Mouse (Mus musculus) cerebellum, adult 11-12 months (tissue): ENCODE data around the gene Mylpf.

Source experiments
- DNase-seq: peaks from one replicate; pipeline ENCODE4 v3.0.0; 2022

Mylpf gene

DNA sequence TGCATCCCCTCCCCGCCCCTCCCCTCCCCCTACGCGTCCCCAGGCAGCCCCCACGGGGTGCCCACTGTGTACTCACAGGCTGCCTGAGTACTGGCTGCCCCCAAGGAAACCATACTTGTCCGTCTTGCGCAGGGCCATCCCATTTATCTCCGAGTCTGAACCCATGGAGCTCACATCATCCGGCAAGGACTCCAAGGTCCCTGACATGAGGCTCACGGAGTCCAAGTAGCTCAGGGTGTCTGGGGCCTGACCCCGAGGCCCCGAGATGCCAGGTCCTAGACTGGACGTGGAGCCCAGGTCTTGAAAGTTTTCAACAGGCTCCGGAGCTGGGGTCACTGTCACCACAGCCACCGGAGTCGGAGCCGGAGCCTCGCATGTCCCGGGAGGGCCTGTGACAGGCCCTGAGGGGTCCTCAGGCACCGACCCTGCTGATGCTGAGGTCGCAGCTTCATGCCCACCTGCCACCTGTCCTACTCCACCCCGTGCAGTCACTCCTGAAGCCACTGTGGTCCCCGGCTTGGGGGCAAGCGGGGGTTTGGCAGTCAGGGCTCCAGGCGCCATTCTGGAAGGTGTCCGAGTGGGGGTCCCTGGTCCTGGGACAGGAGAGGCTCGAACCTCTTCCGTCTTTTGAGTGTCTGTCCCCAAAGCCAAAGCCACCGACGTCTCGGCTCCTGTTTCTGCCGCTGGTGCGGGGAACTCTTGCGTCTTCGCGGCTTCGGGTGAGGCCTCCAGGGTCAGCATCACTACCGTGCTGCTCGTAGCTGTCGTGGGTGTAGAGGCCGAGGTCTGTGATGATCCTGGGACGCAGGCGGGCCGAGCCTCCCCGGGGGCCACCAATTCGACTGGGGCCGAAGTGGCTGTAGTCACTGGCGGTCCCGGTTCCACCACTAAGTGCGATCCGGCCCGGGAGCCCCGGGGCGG lies 1.1 kb upstream of the Mylpf start:
- DNase-seq, result peak; percentile 77

DNA sequence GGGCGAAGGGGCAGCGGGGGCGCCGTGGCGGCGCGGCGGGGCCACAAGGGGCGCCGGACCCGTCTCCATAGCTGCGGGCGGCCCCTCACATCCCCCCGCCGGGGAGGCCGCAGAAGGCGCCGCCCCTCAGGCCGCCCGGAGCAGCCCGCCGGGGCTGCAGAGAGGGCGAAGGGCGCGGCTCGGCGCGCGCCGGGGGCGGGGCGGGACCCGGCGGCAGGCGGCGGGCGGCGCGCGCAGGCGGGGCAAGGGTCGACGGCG lies 466 bp upstream of the Mylpf start, which contains the start of gene Tbc1d10b:
Gene Tbc1d10b, minus strand, starts transcription at position 174 of the 258 bp plus-strand sequence.
- DNase-seq, result no peak

DNA sequence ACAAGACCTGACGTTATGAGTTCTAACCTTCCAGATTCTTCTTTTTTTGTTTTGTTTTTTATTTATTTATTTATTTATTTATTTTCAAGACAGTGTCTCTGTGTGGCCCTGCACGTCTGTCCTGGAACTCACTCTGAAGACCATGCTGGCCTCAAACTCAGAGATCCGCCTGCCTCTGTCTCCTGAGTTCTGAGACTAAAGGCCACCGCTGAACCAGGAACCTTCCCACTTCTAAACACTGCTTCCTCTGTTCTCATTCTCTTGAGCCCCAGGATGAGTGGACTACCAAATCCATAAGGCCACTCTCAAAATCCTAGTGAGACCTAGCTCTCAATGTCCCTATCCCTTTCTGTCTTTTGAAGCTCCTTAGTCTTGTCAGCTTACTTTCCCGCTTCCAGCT lies 1.2 kb downstream of the Mylpf start:
- DNase-seq, result no peak

DNA sequence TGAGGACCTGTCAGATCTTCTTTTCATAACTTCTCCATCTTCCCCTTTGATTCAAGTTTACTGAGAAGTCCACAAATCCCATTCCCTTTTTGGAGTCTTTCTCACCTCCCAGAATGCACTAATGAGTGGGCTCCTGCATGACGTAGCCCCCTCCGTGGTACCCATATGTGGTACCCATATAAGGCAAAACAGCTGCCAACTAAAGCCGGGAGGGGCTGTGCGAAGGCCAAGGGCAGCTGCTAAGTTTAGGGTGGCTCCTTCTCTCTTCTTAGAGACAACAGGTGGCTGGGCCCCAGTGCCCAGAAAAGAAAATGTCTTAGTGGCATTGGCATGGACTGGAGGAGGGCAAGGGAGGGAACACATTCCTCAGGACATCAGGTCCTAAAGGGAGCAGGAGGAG lies 1.6 kb downstream of the Mylpf start:
- DNase-seq, result peak; percentile 67

DNA sequence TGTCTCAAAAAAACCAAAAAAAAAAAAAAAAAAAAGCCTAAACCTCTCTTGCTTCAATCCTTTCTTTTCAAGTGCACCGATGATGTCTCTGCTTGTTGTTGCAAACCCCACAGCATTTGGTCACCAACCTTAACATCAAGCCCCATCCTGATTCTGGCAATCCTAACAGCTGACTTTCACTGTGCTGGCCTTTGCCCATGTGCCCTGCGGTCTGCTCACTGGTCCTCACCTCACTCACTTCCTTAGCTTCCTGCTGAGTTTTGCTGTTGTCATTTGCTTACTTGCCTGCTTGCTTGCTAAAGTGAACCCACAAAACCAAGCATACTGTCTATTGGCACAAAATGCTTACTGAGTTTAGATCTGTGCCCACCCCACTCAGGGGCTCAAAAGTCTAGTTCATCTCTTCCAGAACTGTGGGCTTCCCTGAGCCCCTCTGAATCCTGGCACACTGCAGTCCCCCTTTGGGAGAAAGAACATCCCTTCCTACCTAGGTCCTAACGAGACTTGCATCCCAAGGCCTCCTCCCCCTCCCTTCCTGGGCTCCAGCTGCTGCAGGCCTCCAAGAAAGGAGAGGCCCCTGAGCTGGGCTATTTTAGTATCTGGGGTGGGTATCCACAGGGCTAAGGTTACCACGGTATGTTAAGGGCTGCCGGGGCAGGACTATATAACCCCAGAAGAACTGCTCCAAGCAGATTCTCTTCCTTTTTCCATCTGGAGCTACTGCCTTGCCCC lies 2.5 kb downstream of the Mylpf start:
- peak; percentile 51 for DNase-seq

DNA sequence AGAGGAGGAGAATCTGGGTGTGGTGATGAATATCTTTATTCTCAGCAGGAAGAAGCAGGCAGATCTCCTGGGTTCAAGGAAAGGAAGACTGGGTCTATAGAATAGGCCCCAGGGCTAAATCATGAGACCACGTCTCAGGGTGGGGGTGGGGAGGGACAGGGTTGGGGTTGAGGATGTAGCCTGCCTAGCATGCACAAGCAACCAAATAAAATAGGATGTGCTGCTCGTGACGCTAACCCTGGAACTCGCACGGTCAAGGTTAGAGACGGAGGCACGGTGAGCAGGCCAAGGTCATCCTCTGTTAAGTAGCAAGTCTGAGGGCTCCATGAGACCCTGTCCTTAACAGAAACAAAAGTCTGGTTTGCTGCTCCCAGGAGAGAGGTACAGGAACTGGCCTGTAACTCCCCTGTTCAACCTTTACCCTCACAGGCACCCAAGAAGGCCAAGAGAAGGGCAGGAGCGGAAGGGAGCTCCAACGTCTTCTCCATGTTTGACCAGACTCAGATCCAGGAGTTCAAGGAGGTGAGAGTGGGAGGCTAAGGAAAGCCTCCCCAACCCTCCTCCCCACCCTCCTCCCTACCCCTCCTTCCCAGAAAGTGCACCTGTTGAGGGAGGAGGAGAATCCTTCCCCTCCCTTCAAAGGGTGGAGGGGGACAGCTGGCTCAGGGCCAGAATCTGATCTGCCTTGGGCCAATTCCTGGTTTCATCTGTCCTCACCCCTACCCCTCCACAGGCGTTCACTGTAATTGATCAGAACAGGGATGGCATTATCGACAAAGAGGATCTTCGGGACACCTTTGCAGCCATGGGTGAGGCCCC lies 4.0 kb downstream of the Mylpf start:
- DNase-seq, result peak; percentile 43

DNA sequence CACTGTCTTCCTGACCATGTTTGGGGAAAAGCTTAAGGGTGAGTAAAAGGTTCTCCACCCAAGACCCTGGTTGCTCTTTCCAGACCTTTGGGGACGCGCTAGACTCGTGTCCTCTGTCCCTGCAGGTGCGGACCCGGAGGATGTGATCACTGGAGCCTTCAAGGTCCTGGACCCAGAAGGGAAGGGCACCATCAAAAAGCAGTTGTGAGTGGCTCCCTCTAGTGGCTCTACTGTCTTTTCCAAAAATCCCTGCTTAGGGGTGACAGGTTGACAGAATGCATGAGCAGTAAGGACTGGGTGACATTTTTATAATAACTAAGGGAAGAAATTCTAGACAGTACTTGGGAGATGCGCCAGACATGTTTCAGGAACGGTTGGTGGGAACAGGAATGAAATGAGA lies 4.8 kb downstream of the Mylpf start:
- DNase-seq, result peak; percentile 51

DNA sequence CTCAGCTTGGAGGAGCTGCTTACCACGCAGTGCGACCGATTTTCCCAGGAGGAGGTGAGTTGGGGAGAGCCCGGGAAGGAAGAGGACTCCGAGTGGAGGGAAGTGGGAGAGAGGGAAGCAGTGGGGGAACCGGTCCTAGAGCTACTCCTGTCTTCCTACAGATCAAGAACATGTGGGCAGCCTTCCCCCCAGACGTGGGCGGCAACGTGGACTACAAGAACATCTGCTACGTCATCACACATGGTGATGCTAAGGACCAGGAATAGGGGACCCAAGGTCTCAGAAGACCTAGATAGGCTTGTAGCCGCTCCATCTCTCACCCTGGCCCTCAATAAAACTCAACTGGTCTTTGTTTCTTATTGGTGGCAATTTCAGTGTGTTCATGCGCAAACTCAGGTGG lies 5.2 kb downstream of the Mylpf start:
- DNase-seq, result no peak

DNA sequence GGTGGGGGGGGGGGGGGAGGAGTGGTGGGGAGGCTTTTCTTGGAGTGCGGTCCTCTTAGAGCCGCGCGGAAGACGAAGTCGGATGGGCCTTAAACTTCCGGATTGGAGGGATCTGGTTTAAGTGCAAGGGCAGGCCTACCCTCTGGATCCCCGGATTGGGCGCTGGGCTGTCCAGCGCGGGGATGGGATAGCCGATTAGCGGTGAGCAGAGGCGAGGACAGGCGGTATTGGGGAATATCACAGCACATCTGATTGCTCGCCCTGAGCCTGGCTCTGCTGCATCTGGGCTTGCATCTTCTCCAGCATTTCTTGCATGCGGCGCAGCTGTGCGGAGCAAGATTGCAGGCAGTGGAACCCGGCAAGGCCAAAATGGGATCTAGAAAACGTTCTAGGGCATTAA lies 5.8 kb downstream of the Mylpf start:
- no peak for DNase-seq

DNA sequence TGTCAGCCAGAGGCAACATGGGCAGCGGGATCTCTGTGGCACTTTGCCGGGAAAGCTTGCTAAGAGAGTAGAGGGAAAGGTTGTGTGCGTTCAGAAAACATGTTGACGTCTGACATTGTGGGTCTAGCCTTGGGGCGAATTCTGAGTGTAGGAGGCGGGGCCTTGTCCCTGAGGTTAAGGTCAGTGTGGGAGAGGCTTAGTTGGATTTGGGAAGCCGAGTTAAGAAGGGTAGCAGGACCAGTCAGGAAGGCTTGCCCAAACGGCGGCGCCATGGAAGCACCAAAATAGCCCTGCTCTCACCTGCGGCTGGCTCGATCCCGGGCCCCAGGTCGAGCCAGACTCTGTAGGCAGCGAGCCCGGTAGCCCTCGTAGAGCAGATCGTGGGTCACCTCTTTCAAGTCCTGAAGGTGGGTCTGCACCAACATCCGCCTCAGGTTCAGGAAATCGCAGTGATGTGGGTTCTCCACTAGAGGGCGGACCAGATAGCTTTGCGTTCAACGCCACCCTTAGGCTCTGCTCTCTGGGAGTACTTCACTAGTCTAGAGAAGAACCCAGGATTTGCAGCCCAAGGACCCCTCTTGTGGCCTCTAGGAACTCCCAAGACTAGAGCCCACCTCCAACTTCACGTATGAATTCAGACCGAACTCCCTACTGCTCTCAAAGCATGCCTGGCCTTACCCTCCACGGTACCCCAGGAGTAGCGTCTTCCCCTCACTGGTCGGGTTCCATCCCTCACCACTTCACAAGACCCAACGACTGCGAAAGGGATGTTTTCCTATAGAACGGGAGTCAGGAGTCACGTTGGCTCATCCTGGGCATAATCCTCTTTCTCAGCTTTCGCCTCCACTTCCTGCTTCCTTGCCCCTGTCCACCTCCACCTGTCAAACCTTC lies 6.5 kb downstream of the Mylpf start:
- DNase-seq, result peak; percentile 66

DNA sequence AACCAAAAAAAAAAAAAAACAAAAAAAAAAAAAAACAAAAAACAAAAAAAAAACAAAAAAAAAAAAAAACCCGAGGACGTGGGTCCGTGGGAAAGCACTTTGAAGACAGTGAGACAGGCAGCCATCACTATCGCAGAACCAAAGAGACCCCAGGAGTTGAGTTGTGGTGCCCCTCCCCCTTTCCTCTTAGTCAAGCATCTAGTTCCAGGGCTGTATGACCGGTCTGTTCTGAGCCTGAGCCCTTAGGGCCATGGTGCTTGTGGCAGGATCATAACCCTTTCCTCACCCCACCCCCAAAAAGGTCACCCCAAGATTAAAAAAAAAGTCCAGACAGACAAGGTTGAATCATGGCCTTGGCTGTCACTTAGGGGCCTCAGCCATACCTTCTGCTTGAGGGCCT lies 7.6 kb downstream of the Mylpf start:
- no peak for DNase-seq

DNA sequence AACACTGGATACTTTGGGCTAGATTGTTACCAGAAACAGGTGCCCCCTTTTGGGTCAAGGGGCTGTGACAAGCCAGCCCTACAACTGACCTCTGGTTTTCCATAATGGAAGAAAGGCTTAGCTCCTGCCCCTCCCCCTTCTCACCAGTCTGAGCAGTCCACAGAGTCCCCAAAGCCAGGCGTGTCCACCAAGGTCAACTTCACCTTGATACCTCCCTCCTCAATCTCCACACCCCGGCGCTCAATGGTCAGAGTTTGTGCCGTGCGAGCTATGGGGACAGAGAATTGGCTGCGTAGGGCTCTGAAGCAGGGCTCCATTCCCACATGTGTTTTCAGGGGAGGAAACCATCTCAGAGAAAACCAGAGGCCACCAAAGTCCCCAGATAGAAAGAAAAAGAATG lies 8.8 kb downstream of the Mylpf start:
- no peak for DNase-seq

DNA sequence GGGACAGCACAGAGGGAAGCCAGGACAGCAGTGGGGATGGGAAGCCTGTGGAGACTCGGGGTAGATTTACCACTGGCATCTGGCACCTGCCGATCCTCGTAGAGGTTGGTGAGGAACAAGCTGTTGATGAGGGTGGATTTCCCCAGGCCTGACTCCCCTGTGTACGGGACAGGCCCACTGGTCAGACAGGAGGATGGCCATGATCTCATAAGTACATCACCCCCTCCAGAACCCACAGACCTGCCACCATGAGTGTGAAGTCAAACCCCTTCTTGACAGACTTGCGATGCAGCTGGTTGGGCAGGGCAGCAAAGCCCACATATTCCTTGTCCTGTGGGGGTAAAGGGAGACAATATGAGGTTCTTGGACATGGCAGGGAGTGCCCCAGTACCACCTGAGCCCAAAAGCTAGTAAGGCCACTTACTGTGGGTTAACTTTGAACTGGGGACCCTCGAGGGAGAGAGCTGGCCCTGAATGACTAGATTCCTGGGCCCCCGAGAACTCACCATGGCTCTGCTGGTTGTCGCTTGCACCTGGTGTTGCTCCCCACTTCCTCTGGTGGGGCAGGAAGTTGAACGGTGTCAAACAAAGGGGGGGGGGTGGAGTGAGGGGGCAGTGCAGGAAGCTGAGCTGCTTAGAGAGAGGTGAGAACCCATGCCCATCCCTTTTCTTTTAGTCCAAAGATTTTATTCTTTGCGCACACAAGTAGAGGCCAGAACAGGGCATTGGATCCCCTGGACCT lies 9.4 kb downstream of the Mylpf start:
- DNase-seq, result no peak

DNA sequence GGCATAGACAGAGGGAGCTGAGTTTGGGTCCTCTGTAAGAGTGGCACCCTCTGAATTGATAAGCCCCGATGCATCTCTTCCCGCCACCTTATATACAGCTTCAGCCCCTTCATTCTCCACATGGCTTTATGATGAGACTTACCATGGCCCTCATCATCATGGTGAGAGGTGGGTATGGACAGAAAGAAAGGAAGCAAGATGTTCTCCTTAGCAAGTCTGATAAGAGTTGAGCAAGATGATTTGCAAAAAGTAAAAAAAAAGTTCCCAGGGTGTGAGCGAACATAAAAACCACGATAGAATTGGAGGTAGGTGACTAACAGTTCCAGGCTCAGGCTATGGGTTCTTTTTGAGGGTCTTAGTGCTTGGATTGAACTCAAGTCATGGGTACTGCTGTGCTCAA lies 10.0 kb downstream of the Mylpf start:
- DNase-seq, result no peak

DNA sequence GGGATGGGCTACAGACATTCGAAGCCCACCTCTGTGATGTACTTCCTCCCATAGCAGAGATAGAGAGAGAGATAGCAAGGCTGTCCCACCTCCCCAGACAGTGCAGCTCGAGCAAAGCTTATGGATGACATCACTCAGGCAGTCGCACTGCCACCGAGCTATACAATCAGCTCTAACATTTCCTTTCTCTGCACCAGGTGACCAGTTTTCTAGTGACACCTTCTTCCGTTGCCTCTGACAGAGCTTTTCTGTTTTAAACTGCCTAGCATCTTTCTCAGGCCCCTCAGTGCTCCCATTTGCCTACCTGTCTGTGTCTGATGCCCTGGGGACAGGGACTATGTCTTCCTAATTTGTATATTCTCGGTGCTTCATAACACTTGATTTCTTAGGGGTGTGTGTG lies 11.8 kb downstream of the Mylpf start:
- DNase-seq, result no peak

DNA sequence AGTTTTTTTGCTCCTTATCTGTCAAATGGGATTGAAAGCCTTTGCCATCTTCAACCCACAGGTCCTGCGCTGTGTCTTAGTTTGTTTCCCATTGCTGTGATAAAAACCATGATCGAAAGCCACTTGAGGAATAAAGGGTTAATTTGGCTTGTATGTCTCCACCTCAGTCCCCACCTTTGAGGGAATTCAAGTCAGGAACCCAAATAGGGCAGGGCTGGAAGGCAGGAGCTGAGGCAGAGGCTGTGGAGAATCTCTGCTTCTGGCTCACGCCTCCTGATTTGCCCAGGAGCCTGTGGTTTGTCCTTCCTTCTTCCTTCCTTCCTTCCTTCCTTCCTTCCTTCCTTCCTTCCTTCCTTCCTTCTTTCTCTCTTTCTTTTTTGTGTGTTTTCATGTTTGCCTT lies 14.4 kb downstream of the Mylpf start:
- no peak for DNase-seq

DNA sequence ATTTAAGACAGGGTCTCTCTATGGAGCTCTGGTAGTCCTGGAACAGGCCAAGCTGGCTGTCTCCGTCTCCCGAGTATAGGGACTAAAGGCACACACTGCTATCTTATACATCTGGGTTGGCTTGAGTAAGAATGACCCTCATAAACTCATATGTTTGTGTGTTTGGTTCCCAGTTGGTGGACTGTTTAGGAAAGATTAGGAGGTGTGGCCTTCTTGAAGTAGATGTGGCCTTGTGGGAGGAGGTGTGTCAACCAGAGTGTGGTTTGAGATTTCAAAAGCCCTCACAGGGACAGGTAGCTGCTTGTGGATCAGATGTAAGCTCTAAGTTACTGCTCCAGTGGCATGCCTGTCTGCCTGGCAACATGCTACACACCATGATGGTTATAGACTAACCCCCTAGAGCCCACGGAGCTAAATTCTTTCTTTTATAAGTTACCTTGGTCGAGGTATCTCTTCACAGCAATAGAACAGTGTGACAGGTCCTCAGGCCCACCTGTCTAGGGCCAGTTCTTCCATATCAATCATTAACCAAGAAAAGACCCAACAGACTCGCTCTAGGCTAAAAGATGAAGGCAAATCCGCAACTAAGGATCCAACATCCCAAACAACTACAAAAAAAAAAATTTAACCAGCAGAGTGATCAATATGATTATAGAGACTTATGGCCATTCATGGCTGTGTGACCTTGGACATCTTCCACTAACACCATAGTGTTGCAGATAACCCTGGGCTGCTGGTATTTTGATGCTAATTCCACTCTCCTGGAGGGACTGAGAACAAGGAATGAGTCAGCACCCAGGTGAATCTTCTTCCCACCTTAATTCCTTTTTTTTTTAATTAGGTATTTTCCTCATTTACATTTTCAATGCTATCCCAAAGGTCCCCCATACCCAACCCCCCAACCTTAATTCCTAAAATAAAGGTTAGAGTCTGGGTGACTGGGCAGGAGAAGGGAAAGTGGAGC lies 15.1 kb downstream of the Mylpf start:
- DNase-seq, result no peak

DNA sequence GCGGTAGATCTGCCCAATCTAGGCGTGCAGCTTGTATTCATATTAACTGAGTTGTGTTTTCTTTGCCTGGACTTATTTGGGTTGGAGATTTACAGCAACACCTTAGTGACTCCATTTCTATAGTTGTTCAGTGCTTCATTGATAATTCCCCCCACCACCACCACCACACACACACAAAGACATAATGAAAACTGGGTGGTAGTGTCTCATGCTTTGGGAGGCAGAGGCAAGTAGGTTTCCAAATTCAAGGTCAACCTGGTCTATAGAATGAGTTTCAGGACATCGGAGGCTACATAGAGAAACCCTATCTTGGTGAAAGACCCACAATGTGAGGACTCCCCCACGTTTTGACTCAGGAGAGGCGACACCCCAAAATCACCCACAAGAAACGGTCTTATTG lies 15.9 kb downstream of the Mylpf start:
- DNase-seq, result no peak

DNA sequence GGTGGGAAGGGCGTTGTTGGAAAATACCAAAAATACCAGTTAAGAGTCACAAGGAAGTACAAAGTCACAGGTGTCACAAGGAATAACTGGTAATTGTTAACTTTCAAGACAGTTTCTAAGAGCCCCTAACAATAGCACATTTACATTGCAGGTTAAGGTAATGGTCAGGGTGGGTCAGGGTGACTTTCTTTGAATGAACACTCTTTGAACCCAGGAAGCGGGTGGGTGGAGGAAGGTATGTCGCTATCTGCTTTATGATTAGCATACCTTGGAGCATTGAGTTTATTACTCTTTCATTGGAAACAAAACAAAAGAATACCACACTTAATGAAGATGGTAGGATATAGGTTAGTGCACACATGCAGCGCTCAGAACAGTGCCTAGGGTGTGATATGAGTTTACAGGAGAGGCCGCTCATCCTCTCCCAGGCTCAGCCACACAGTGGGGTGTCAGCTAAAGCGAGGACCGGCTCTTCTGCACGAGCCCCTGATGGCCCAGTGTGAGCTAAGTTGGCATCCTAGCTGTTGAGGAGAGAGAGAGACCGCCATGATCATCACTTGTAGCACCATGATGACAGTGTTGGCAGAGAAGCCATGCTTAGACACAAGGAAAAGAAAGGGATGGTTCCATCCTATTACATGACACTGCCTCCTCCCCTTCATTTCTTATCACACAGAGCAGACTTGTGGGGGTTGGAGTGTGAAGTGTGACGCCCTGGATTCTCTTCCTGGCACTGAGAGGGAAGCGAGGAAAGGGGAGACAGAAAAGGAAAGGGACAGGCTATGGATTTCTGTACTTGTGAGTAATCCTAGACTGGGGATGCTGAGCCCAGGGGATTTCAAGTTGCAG lies 16.7 kb downstream of the Mylpf start:
- no peak for DNase-seq
